Mouse (Mus musculus): Measurements from ENCODE around the gene Kdm2a.

DNA sequence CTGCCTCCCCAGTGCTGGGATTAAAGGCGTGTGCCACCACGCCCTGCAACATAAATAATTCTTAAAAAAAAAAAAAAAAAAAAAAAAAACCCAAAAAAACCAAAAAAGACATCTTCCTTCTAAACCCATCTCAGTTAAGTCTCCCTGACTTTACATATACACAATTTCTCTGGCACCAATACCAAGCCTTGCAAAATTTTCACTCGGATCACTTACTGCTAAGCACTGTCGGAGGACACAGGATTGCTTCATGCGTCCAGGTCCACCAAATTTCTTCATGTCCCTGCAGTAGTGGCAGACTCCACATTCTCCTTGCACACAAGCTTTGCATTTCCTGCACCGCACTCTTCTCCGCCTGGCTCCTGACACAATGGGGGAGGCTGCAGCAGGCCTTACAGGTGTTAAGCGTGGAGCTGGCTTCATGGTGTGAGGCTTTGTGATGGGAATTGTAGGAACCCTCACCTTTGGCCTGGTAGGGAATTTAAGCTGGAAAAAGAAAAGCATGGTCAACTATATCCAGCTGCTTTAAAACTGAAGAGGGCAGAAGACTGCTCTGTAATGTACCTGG, 69.3 kb downstream of the Kdm2a start:
- TF ChIP-seq CTCF (IDR thresholded peaks at IDR 0.05; ENCODE audit: borderline replicate concordance, insufficient read depth, low read length): no peak
- TF ChIP-seq POLR2A (IDR thresholded peaks at IDR 0.05; ENCODE audit: low read depth, low read length): no peak

Data from embryonic fibroblast, embryonic 13.5 days (primary cell).